Mouse (Mus musculus): ENCODE results near the gene Rcvrn.

Rcvrn gene

DNA sequence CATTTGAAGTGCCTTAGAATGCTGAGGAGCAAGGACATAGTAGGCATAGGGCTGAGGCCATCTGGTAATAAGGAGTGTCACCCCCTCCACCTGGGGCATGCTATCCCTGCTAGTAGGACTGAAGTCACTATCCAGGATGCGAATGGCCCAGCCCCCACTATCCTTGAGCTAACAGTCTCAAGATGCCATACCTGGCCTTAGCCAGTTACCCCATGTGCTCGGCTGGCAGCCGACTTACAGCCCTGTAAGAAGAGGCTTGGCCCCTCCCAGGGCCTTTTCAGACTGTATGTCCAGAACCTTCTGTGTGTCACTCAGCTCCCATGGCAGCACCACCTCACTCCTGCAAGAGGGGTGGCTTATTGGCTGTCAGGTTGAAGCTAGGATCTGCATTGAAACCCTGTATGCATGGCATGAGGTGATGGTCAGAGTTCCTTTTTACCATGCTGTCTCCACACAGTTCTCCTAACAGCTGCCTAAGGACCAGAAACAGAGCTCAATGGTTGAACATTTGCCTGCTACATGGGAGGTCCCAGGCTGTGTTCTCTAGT is 26.6 kb upstream of the Rcvrn start:
- DNase-seq (ENCODE audit: extremely low spot score), result no peak

DNA sequence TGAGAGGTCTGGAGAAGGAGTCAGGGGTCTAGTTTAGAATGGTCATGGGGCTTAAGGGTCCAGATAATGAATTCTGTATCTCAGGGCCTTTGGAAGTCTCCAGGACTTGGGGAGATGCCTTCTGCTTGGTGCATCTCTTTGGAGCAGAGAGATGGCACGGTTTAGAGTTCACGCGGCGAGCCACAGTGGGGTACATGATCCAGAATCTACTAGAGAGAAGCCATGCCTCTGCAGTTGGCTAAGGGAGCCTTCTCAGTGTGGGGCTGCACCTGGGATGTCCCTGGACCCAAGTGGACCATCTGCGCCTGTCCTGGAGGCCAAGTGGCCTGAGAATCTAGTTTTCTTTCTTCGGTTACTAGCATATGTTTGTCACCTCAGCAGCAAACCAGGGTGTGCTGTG is 25.1 kb upstream of the Rcvrn start:
- DNase-seq (ENCODE audit: extremely low spot score), result no peak

DNA sequence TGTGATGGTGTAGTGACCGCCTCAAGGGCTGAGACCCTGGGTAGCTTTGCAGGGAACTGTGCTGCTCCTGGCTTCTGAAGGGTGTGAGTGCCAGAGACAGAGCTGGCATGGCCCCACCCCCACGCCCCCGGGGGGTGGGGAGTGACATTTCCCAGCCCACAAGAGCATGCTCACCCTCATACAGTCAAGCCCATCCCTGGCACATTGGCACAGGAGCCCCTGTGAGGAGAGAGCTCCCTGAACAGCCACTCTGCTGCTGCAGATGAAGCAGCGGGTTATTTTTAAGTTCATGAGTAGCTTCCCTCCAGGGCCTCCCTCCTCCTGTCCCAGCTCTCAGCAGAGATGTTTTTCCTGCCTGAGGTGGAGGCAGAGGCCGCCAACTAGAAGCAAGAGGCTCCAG is 23.0 kb upstream of the Rcvrn start:
- no peak for DNase-seq (ENCODE audit: extremely low spot score)

DNA sequence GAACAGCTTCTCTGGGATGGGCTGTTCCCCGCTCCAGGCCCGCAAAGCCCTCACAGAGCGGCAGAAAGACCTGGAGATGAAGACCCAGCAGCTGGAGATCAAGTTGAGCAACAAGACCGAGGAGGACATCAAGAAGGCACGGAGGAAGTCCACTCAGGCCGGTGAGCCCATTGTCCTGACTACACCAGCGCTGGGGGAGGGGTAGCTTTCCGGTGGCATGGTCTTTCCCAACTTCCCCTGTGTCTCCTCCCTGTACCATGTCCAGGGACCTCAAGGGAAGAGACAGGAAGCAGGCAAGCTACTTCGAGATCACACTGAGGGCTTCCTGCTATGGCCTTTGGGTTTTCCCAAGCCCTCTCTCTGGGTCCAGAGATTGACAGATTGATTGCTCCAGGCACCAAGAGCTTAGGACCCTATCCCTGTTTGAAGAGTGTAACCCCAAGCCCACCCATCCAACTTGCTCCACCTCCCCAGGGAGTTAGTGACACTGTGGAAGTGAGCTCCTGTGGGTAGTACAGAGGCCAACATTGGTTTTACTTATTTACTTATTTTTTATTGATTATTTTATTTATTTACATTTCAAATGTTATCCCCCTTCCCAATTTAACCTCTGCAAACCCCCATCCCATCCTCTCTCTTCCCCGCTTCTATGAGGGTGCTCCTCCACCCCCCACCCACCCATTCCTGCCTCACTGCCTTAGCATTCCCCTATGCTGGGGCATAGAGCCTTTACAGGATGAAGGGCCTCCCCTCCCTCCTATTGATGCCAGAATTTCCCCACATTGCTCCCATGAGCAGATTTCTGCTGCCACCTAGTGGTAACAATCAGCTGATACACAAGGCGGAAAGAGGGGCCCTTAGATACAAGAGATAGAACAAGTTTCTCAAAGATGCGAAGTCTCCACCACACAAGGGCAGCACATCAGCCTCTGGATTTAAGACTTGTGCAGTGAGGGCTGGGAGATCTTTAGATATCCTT is 19.3 kb upstream of the Rcvrn start:
- DNase-seq (ENCODE audit: extremely low spot score), result peak; percentile 70

DNA sequence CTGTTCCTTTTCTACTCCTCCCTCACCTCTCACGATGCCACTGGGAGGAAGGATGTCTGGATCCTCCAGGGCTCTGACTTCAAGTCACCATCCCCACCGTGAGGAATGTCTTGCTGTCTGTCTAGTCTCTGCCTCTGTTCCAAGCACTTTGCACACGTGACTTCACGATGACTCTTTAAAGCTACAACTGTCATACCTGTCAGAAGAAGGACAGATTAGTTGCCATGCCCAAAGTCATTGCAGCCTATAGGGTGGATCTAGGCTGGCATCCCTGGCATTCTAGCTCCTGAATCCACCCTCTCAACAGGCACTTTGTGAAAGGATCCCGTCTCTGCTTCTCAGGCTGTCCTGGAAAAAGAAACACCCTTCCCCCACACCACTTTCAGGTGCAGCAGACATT is 15.8 kb upstream of the Rcvrn start:
- DNase-seq (ENCODE audit: extremely low spot score), result no peak

DNA sequence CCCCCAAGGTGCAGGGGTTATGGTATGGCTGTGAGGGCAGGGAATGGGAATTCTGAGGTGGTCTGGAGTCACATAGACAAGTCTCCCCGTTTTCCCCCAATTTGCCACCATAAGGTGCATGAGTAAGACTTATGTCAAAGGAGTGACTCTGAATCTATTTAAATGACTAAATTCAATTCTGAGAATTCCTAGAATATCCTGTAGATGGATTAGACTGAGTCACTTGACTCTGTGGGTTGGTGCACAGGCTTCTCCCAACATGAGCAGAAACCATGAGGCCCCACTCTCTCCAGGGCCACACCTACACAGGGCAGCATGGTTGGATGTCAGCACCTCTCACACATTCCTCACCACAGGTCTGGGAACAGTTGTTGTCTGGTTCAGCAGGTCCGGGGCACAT is 15.2 kb upstream of the Rcvrn start:
- DNase-seq (ENCODE audit: extremely low spot score), result no peak

DNA sequence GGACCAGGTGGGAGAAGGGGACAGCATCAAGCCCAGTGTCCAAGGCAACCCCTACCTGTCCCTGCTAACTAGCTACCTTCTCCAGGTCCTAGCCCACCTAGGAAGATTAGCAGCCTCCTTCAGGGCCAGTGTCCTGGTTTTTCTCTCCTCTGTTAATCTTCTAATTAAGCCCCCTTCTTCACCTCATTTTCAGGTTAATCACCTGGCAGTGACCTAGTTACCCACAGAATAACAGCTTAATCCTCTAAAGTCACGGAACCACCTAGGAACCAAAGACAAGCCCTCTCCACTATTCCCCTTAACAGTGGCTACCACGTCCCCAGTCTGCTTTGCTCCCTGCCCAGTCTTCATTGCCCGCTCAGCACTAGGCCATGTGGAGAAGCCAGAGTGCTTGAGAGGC is 13.3 kb upstream of the Rcvrn start:
- no peak for DNase-seq (ENCODE audit: extremely low spot score)

DNA sequence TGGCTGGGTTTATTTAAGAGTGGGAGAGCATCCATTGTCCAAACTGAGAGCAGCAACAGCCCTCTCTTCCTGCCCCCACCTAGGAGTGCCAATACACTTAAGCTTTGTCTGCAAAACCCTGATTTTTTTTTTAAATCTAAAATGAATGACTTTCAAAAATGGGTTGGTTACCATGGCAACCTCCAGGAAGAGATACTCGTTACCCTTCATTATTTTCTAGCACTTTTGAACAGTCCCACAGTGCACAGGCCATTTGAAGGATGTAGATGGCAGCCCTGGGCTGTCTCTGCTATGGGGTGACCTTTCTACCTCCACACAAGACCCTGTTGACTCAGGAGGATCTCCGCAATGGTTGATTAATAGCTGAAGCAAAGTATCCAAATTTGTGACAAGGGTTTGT is 9.0 kb upstream of the Rcvrn start:
- DNase-seq (ENCODE audit: extremely low spot score), result no peak

DNA sequence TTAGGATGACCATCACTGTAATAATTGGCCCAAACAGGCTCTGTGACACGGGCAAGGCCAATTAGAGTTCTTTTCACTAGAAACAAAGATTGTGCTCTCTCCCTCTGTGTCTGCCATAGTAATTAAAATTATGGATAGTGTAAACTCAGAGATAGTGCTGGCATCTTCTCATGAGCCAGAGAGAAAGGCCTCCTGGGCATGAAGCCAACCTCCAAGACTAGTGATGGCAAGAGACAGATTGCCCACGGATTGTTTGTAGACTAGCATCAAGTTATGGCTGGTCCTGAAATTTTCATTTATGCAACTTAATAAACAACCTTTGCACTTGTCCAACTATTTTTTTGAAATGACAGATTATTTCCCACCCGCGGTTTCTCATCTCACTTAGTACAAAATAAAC is 17.9 kb downstream of the Rcvrn start:
- no peak for DNase-seq (ENCODE audit: extremely low spot score)

DNA sequence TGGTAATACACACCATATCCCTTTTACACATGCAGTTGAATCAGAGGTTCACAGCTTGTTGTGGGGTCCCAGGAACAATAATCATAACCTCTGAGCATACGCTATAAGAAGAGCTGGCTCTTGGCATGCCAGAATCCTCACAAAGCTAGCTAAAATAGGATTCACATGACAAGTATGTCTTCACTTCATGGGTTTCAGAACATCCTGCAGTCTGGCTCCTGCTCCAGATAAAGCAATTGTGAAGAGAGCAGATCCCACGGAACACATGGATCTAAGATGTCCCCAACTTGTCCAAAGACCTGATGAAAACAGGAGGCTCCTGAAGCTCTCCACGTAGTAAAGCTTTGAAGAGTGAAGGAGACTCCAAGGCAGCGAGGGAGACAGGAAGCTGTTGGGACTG is 20.3 kb downstream of the Rcvrn start:
- no peak for DNase-seq (ENCODE audit: extremely low spot score)

DNA sequence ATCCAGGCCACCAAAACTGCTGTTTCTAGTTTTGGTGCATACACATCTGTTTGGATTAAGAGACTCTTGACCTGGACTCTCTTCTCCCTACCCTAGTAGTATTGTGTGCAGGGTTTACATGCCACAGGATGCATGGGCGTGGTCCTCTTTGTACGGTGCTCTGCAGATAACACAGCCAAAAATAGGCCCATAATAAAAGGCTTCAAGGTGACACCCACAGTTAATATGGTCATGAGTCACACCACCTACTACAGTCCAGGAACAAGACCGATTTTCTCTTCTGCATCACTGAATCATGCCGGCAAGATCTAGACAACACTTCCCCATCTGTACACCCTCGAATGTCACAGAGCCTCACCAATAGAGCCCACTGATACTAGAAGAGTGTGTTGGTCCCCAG is 26.4 kb downstream of the Rcvrn start:
- no peak for DNase-seq (ENCODE audit: extremely low spot score)

DNA sequence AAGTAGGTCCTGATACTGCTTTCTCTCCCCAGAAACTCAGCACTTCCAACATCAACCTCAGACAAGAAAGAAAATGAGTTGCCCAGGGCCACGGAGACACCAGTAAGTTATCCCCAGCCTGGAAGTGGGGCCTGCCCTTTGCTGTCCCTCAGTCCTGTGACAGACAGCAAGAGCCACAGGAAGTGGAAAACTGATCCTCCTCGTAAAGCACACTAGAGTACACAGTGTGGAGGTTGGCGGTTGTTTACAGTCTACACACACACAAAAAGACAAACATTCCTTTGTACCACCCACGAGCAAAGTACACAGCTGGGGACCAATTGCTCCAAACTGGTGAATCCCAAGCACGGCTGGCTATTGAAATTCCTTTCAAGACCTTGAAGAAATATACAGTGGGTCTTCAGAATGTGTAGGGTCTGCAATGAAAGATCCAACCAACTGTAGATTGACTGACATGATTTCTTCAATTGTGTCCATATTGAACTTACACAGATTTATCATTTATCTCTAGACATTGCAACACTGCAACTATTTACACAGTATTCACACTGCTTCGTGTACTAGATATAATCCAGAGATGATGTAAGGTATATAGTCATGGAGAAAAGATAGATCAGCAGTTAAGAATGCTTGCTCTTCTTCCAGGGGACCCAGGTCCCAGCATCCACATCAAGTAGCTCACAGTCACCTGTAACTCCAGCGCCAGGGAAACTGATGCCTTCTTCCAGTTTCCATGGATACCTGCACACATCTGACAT is 27.5 kb downstream of the Rcvrn start:
- DNase-seq (ENCODE audit: extremely low spot score), result peak; percentile 8

DNA sequence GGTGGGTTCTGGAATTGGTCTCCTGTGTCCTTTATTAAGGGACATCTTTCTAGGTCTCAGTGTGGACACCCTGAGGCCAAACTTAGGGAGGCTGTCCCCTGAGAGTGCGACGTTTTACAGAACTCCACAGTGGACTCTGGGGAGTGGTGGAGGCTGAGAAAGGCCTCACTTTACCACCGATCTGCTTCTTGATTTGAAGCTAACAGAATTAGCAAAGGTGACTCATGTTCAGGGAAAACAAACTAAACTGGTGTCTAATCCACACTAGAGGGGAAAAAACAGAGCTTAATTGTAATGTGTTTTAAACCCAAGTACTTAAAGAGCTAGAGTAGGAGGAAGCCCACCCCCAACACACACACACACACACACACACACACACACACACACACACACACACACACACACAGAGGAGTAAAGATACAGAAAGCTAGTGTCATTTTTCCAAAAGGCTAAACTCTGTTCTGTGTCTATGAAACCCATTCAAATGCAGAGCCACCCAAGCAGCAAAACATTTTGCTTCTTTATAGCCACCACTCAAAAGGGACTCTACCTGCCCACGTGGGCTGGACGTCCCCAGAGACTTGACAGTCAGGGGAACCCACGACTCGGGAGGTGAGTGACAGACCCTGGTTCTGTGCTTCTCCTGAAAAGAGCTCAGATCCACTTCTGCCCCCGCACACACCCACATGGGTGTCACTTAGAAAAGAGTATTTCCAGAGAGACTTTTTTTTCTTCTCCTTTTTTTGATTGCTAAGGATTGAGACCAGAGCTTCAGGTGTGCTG is 28.3 kb downstream of the Rcvrn start:
- no peak for DNase-seq (ENCODE audit: extremely low spot score)

DNA sequence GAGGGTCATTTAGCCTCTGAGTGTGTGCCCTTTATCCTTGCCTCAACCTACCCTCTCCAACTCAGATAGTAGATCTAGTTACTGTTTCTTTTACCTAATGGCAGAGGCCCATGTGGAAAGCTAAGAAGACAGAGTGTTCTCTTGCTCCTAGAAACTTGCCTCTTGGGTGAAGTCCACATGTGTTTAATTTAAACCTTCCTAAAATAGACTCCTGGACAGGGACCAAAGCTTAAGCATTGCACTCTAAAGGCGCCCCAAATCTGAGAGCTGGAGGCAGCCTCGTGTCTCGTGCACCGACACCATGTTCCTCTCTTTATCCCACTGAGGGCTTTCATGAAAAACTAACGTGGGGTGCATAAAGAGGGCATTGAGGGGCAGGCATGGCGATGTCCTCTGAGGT is 32.0 kb downstream of the Rcvrn start:
- DNase-seq (ENCODE audit: extremely low spot score), result no peak

DNA sequence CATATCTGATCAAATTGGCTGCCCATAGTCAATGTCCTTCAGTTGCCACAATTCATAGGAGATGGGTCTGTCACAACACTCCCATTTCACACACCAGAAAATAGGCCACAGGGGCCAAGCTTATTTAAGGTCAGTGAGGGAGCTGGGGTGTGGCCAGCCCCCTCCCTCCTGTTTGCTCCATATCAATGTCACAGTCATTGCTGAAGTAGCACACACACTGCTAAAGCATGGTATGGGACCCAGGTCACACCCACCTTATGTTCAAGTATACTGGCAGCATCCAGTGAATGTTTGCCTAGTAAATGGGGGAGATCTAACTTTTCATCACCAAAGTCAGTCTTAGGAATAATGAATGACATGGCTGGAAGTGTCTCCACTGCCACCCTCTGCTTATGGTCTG is 33.6 kb downstream of the Rcvrn start:
- no peak for DNase-seq (ENCODE audit: extremely low spot score)

DNA sequence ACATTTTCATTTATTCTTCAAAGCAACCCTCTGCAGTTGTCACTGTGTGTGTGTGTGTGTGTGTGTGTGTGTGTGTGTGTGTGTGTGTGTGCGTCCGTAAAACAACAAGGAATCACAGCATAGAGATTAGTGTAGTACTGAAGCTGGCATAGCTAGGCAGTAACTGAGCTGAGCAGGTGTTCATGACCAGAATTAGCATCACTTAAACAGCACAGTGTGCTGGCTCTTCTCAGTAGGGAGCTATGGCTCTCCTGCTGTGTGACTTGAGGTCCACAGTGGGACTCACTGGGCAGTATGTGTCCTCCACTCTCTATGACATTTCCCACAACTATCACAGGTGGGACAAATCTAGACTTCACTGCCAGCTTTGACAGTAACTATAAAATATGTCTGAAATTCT is 35.9 kb downstream of the Rcvrn start:
- no peak for DNase-seq (ENCODE audit: extremely low spot score)

DNA sequence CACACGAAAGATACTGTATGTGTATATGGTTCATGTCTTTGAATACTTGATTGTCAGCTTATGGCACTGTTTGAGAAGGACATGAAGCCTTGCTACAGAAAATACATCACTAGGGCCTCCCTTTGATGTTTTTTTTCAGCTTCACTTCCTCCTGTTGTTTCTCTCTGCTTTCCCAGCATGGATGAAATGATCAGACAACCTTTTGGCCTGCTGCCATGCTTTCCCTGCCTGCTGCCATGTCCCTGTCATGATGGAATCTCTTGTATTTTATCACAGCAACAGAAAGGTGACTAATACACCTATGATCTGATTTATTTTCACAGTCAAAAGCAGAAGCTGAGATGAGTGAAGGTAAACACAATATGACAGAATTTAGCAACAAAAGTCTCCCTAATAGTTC is 38.6 kb downstream of the Rcvrn start:
- no peak for DNase-seq (ENCODE audit: extremely low spot score)

DNA sequence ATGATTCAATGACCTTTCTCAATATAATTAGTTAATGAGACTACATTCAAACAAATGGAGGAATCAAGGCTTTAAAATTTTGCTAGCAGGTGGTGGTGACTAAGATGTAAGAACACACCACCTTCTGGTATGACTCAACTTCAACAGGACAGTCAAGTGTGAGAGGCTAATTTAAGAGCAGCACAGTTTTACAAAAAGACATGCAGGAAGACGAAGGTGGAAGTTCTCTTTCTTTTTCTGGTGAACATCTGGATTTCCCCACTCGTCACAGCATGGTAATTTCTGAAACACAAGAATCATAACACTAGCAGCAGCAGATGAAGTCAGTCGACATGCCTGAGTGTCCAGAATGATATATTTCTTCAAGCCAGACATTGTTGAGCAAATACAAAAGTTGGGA is 39.5 kb downstream of the Rcvrn start:
- DNase-seq (ENCODE audit: extremely low spot score), result no peak

DNA sequence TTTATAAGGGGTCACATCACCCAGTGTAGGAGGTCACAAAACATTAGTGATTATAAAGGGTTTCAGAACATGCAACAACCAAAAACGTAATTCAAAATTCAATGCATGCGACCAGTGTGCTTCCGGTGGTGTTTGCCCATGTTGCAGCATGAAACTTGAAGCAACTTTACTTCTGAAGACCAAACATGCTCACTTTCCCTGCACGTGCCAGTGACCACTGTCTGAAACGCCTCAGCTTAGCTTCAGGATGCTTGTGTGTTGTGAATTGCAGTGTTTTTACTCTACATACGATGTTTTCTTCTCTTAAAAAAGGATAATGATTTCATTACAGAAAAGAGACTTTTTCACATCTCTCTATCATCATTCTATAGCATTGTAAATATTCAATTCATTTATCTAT is 43.2 kb downstream of the Rcvrn start:
- no peak for DNase-seq (ENCODE audit: extremely low spot score)

DNA sequence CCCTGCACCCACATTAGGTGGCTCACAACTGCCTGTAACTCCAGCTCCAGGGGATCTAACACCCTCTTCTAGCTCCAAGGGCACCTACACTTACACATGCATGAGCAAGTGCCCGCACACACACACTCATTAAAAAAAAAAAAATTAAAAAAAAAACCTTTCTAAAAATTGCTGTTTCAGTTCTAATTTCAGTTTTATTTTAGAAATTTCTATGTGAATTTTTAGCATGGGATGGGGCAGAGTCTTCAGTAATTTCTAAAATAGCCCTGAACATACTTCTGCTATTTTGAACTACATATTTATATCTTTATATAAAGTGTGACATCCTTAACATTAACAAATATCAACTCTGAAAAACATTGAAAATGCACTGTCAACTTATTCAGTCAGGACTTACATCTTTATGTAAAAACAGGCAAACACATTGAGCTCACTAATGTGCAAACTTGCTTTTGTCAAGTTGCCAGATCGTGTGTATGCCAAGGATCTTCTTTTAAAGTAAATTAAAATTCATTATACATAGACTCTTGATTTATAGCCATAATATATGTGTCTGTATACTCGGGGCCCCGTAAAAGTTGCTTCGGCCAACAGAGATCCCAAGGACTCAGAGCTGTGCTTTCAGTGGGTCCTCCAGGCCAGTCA is 43.8 kb downstream of the Rcvrn start:
- no peak for DNase-seq (ENCODE audit: extremely low spot score)

DNA sequence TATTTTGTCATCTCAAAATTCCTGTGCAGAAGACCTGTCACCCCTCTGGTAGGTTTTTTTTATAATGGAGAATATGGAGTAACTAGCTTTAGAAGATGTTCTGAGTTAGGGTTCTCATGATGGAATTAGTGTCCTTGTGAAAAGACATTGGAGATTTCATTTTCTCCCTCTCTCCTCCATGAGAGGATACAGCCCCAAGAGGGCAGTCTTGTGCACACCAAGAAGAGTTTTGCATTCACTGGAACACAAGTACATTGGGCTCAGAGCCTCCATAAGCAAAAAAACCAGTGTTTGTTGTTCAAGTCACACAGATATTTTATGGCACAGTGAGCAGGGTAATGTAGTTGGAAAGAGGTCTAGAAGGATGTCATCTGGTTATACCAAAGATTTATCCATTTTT is 46.4 kb downstream of the Rcvrn start:
- no peak for DNase-seq (ENCODE audit: extremely low spot score)

Measured in embryo, embryonic 9.5 days (tissue).